In genomic region chr10:82984950-82985699, GRCm38 (mm10) we compare ENCODE assay signal across 8 mouse cellular contexts. TPM values are rescaled to one million over a fixed set of nuclear protein-coding genes. Genes with fewer than 3 reads are reported as not detected.
DNase-seq lines count a peak whose midpoint lies in the region; ATAC-seq and TF ChIP-seq lines count a peak whose summit lies in the region.

TSS of gene Chst11 (plus strand) at chr10:82985498.

- DNase-seq in brain, embryonic 14.5 days (ENCODE audit: low read depth) = peak; percentile 85
- DNase-seq in fibroblast of lung, adult 2 months (ENCODE audit: low read depth) = peak; percentile 61
- DNase-seq in kidney, postnatal 10 days = peak; percentile 85
- DNase-seq in naive thymus-derived CD4-positive, alpha-beta T cell, adult 2 months (ENCODE audit: low read depth) = peak; percentile 58

- TF ChIP-seq POLR2A in brain, embryonic 14.5 days (IDR thresholded peaks at IDR 0.05; ENCODE audit: borderline replicate concordance, extremely low read depth, insufficient read depth, insufficient read length, poor library complexity, severe bottlenecking) = 0 out of 2 replicates have a peak, but pooled peaks have one; percentile 27

- peak within 1 kb of the TSS; percentile 64 to 79 for H3K27ac ChIP-seq in heart, embryonic 14.5 days (replicated peaks in 1 of 2; ENCODE audit: control insufficient read depth in 1 of 2, insufficient read depth in 1 of 2, low read depth in 2 of 2, low read length in 2 of 2)
- peak within 1 kb of the TSS; percentile 89 for H3K27ac ChIP-seq in liver, embryonic 12.5 days
- peak within 1 kb of the TSS; percentile 77 for H3K27ac ChIP-seq in stomach, embryonic 15.5 days

- H3K27me3 ChIP-seq in heart, embryonic 14.5 days (ENCODE audit: control insufficient read depth, insufficient read depth, low read length) = peaks cover 26% of the 10 kb centered on the region
- H3K27me3 ChIP-seq in liver, embryonic 12.5 days (replicated peaks) = peaks cover 45% of the 10 kb centered on the region
- 0 out of 2 replicates have a peak, but pooled peaks cover 7% of the 10 kb centered on the region for H3K27me3 ChIP-seq in stomach, embryonic 15.5 days (replicated peaks)

- ATAC-seq in CD4-positive, CD25-positive, alpha-beta regulatory T cell, adult 4 months = peak; percentile 64
- peak; percentile 88 for ATAC-seq in heart, embryonic 14.5 days (ENCODE audit: insufficient number of reproducible peaks, insufficient read depth, low FRiP score, low read depth)
- peak; percentile 83 for ATAC-seq in liver, embryonic 12.5 days
- peak; percentile 85 for ATAC-seq in stomach, embryonic 15.5 days (ENCODE audit: insufficient read depth, low FRiP score, low read depth)

- peak within 1 kb of the TSS; percentile 61 to 85 for H3K4me3 ChIP-seq in heart, embryonic 14.5 days (ENCODE audit: control insufficient read depth in 1 of 2, insufficient read depth in 1 of 2, low read depth in 1 of 2, low read length in 2 of 2)
- peak within 1 kb of the TSS; percentile 82 for H3K4me3 ChIP-seq in liver, embryonic 12.5 days
- H3K4me3 ChIP-seq in stomach, embryonic 15.5 days (replicated peaks) = peak within 1 kb of the TSS; percentile 75

- no peaks in the 10 kb centered on the region for H3K36me3 ChIP-seq in heart, embryonic 14.5 days (ENCODE audit: control insufficient read depth, insufficient read depth, low read length)
- H3K36me3 ChIP-seq in liver, embryonic 12.5 days = no peaks in the 10 kb centered on the region
- no peaks in the 10 kb centered on the region for H3K36me3 ChIP-seq in stomach, embryonic 15.5 days

- TF ChIP-seq CTCF in brain, embryonic 14.5 days (IDR thresholded peaks at IDR 0.05; ENCODE audit: borderline replicate concordance, extremely low read depth, insufficient read depth, insufficient read length) = no peak

- no peaks in the 10 kb centered on the region for H3K9me3 ChIP-seq in heart, embryonic 14.5 days (ENCODE audit: control insufficient read depth, low read length)
- H3K9me3 ChIP-seq in liver, embryonic 12.5 days (replicated peaks) = no peaks in the 10 kb centered on the region
- H3K9me3 ChIP-seq in stomach, embryonic 15.5 days = no peaks in the 10 kb centered on the region

- H3K4me1 ChIP-seq in heart, embryonic 14.5 days (ENCODE audit: control insufficient read depth in 2 of 2, insufficient read depth in 2 of 2, low read length in 2 of 2) = peaks cover 10 to 24% of the 10 kb centered on the region in 2 experiments
- peaks cover 52% of the 10 kb centered on the region for H3K4me1 ChIP-seq in liver, embryonic 12.5 days
- H3K4me1 ChIP-seq in stomach, embryonic 15.5 days = peaks cover 34% of the 10 kb centered on the region

- H3K9ac ChIP-seq in heart, embryonic 14.5 days (ENCODE audit: low read length) = peak within 1 kb of the TSS; percentile 83
- peak within 1 kb of the TSS; percentile 86 for H3K9ac ChIP-seq in liver, embryonic 12.5 days
- H3K9ac ChIP-seq in stomach, embryonic 15.5 days = peak within 1 kb of the TSS; percentile 57

- WGBS in heart, embryonic 14.5 days = under 1% methylated on average over 58 of the region's 67 CpGs
- WGBS in liver, embryonic 12.5 days (ENCODE audit: insufficient replicate concordance) = under 1% methylated on average over 67 of the region's 67 CpGs
- WGBS in stomach, embryonic 15.5 days = under 1% methylated on average over 55 of the region's 67 CpGs

- peak within 1 kb of the TSS; percentile 81 for H3K4me2 ChIP-seq in heart, embryonic 14.5 days (ENCODE audit: low read length)
- peak within 1 kb of the TSS; percentile 94 for H3K4me2 ChIP-seq in liver, embryonic 12.5 days
- H3K4me2 ChIP-seq in stomach, embryonic 15.5 days = peak within 1 kb of the TSS; percentile 98

RNA-seq across cellular contexts. Expression of gene Chst11, which starts in this region (rescaled TPM):
- polyA plus RNA-seq in CD4-positive, CD25-positive, alpha-beta regulatory T cell, adult 4 months (2017; shearing (Covaris generic)) = under 1 TPM; 0.24 to 0.72 TPM
- polyA plus RNA-seq in brain, embryonic 14.5 days (2012; rRNA removed) = 16.8 and 22.7 TPM in 2 replicates
- polyA plus RNA-seq in heart, embryonic 14.5 days (2014; fragmentation: Nextera tagmentation; extraction: Ambion mirVana) = 3.3 and 3.5 TPM in 2 replicates
- 1.9 TPM in 2 replicates for polyA plus RNA-seq in liver, embryonic 12.5 days (2016; fragmentation: Nextera tagmentation; extraction: Ambion mirVana)
- 1.2 and 1.4 TPM in 2 replicates for polyA plus RNA-seq in stomach, embryonic 15.5 days (2015; fragmentation: Nextera tagmentation; extraction: Ambion mirVana)

Comparison
In these comparisons a context has a peak if more than half of its experiments do, and no peak if none do; other contexts are left out.
1. Peak in every context shown above with its lines: DNase-seq, ATAC-seq, H3K4me3 ChIP-seq and H3K27ac ChIP-seq.
2. Peak in ATAC-seq in CD4-positive, CD25-positive, alpha-beta regulatory T cell, adult 4 months; RNA of the gene not detected or under 1 TPM.